Mouse (Mus musculus) lung, embryonic 15.5 days (tissue): ENCODE data around the gene Nif3l1. TPM values are rescaled to one million over a fixed set of nuclear protein-coding genes. Genes with fewer than 3 reads are reported as not detected.

Source experiments
- ATAC-seq: fragments of 200-750 bp; cut with Nextera tagmentation; 2 replicates; pipeline ENCODE4 v1.8.0; 2017; ENCODE audit warnings: moderate number of reproducible peaks, borderline replicate concordance; ENCODE audit not compliant: low FRiP score, low TSS enrichment; ENCODE audit errors: extremely low read depth
- H3K27ac ChIP-seq: fragments of 300-500 bp; sonication (generic); 2 replicates; pipeline ENCODE4 v1.5.1; 2015; ENCODE audit warnings: moderate library complexity, mild to moderate bottlenecking, inconsistent platforms
- H3K27me3 ChIP-seq: fragments of 300-500 bp; sonication (generic); 2 replicates; pipeline ENCODE4 v1.6.1; 2015; ENCODE audit warnings: inconsistent platforms
- H3K36me3 ChIP-seq: fragments of 300-500 bp; sonication (generic); 2 replicates; pipeline ENCODE4 v1.6.1; 2015; ENCODE audit warnings: inconsistent platforms
- H3K4me1 ChIP-seq: fragments of 300-500 bp; sonication (generic); 2 replicates; pipeline ENCODE4 v1.6.1; 2015; ENCODE audit warnings: inconsistent platforms
- H3K4me2 ChIP-seq: fragments of 300-500 bp; sonication (generic); 2 replicates; pipeline ENCODE4 v1.6.1; 2015; ENCODE audit warnings: inconsistent platforms, mild to moderate bottlenecking, moderate library complexity
- H3K4me3 ChIP-seq: fragments of 300-500 bp; sonication (generic); 2 replicates; pipeline ENCODE4 v1.5.1; 2015; ENCODE audit warnings: mild to moderate bottlenecking, inconsistent platforms
- H3K9ac ChIP-seq: fragments of 300-500 bp; sonication (generic); 2 replicates; pipeline ENCODE4 v1.6.1; 2015; ENCODE audit warnings: inconsistent platforms
- H3K9me3 ChIP-seq: fragments of 300-500 bp; sonication (generic); 2 replicates; pipeline ENCODE4 v1.6.1; 2016; ENCODE audit warnings: inconsistent platforms
- WGBS: fragments of 180-500 bp; shearing (Covaris S2); methylation state at CpG from one replicate; pipeline ENCODE4 v1.1.7; 2015; 5-methylcytosine and 5-hydroxymethylcytosine counted together
- polyA plus RNA-seq: library from polyadenylated mRNA; unstranded; fragments of >200 nt; fragmentation: Nextera tagmentation; extraction: Ambion mirVana; gene quantifications from 2 replicates; pipeline ENCODE4 v1.2.1, GENCODE M21; 2015

Gene Nif3l1
- polyA plus RNA-seq, 1 experiment from 2014 or later: 40.4 TPM

DNA sequence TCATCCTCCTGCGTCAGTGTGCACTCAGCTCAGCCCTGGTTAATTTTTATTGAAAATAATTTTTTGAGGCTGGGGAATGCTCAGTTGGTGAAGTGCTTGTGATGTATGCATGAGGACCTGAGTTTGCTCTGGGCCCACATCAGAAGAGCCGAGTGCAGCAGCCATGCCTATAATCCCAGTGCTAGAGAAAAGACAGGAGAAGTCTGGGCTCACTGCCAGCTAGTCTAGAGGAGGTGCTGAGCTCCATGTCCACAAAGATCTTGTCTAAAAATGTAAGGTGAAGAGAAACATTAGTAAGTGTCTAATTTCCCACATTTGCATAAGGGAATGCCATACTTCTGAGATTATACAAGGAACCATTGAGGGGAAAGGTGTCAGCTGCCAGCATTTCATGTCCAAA, 13.9 kb downstream of the Nif3l1 start:
- no peak overlapping the region for H3K27ac ChIP-seq
- no peak overlapping the region for H3K4me2 ChIP-seq
- peaks cover 86% of the 10 kb centered on the region for H3K36me3 ChIP-seq
- no peak overlapping the region for H3K9ac ChIP-seq
- no peak for ATAC-seq
- 54% methylated on average over 2 of the region's 2 CpGs for WGBS
- H3K27me3 ChIP-seq: no peaks in the 10 kb centered on the region
- no peaks in the 10 kb centered on the region for H3K9me3 ChIP-seq
- no peak overlapping the region for H3K4me3 ChIP-seq
- H3K4me1 ChIP-seq: no peaks in the 10 kb centered on the region

DNA sequence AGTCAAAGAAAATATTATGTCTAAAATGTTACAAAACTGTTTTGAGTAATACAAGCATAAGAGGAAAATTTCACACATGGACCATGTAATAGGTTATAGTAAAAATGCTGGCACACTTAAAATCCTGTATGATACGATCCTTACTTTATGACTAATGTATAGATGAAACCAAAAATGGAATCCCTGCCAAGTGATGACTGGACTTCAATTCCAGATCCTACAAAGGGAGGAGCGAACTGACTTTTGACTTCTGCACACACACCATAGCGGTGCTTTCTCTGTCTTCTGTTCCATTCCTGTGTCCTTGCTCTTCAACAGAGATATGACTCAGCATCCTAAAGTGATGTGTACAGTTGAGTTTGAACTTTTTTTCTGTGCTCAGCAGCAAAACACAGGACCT, 15.6 kb downstream of the Nif3l1 start:
- 91% methylated on average over 3 of the region's 3 CpGs for WGBS
- H3K36me3 ChIP-seq: peaks cover 84% of the 10 kb centered on the region
- H3K4me2 ChIP-seq: no peak overlapping the region

DNA sequence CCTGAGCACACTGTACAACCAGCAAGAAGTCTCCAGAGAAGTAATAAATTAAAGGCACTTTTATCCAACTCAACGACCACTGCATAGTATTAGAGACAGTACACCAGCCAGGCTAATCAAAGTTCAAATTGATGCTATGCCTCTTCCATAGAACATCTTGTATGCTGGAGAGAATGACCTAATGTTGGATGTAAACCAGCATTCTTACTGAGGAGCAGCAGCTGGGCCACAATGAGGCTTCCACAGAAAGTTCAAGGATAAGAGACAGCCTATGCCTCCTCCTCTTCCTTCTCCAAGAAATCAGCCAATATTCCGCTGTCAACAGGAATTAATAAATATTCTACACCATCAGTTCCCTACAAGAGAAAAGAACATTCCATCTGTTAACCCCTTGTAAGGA, 19.0 kb downstream of the Nif3l1 start:
- Histone ChIP-seq H3K36me3 (peaks cover 75% of the 10 kb centered on the region), H3K9me3 (no peaks in the 10 kb centered on the region), H3K9ac (no peak overlapping the region), H3K4me3 (no peak overlapping the region), H3K4me1 (no peaks in the 10 kb centered on the region), H3K27ac (no peak overlapping the region), H3K4me2 (no peak overlapping the region), H3K27me3 (no peaks in the 10 kb centered on the region)
- no peak for ATAC-seq
- 70% methylated on average over 2 of the region's 2 CpGs for WGBS

More for the DNA sequence above, 15.6 kb downstream of the Nif3l1 start:
- no peak for ATAC-seq
- H3K27ac ChIP-seq: no peak overlapping the region
- H3K9ac ChIP-seq: no peak overlapping the region
- no peaks in the 10 kb centered on the region for H3K4me1 ChIP-seq
- H3K4me3 ChIP-seq: no peak overlapping the region
- no peaks in the 10 kb centered on the region for H3K9me3 ChIP-seq
- H3K27me3 ChIP-seq: no peaks in the 10 kb centered on the region

DNA sequence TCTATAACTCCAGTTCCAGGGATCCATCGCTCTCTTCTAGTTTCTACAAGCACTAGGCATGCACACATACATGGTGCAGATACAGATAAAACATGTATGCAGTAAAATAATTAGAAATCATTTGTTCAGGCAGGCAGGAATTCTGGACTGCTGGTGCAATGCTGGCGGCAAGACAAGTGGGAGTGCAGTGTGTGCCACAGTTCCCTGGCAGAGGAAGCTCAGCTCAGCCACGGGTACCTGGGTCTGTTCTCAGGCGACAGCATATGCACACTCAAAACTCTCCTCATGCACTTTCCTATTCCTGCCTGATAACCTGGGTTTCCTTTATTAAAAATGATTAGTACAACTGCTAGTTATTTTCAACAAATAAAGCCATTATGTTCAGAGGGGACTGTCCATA, 20.1 kb downstream of the Nif3l1 start:
- no peak for ATAC-seq
- no peak overlapping the region for H3K4me3 ChIP-seq
- no peaks in the 10 kb centered on the region for H3K4me1 ChIP-seq
- H3K27ac ChIP-seq: no peak overlapping the region
- no peak overlapping the region for H3K4me2 ChIP-seq
- H3K36me3 ChIP-seq: peaks cover 80% of the 10 kb centered on the region
- H3K9ac ChIP-seq: no peak overlapping the region
- no peaks in the 10 kb centered on the region for H3K9me3 ChIP-seq
- no peaks in the 10 kb centered on the region for H3K27me3 ChIP-seq
- 82% methylated on average over 4 of the region's 4 CpGs for WGBS

DNA sequence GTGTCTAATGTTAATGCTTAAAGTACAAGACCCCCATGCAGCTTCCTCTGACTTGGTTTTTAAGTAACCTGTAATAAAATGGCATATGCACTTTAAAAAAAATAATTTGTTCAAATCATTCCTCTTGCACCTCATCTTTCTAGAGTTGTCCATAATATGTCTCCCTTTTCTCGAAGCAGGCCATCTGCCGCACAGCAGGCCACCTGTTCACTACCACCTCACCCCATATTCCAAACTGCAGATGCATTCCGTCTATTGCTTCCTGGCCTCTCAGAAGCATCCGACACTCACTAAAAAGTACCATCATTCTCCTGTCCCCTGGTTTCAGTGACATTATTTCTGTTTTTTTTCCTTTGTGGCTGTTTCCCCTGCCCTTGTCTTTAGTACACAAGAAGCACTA, 20.6 kb downstream of the Nif3l1 start:
- no peak overlapping the region for H3K4me2 ChIP-seq
- H3K4me1 ChIP-seq: no peaks in the 10 kb centered on the region
- H3K4me3 ChIP-seq: no peak overlapping the region
- H3K27me3 ChIP-seq: no peaks in the 10 kb centered on the region
- no peaks in the 10 kb centered on the region for H3K9me3 ChIP-seq
- 95% methylated on average over 4 of the region's 4 CpGs for WGBS
- H3K27ac ChIP-seq: no peak overlapping the region
- peaks cover 77% of the 10 kb centered on the region for H3K36me3 ChIP-seq
- ATAC-seq: no peak
- H3K9ac ChIP-seq: no peak overlapping the region

DNA sequence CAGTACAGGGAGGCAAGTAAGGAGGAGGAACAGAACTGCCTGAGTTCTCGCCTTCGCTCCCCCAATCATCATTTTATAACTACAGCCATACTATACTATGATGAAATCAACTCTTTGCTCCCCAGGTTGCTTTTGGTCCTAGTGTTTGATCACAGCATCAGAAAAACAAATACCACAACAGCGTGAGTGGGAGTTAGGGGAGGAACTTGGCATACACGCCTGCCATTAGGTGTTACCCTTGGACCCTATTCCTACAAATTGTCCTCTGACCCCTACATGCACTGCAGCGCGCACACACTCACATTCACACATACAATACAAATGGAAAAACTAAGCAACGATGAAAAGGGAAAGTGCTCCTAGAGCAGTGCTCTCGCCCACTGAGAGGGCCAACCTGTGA, 30.7 kb downstream of the Nif3l1 start:
- Histone ChIP-seq H3K27ac (no peak overlapping the region), H3K36me3 (peaks cover 67% of the 10 kb centered on the region)

DNA sequence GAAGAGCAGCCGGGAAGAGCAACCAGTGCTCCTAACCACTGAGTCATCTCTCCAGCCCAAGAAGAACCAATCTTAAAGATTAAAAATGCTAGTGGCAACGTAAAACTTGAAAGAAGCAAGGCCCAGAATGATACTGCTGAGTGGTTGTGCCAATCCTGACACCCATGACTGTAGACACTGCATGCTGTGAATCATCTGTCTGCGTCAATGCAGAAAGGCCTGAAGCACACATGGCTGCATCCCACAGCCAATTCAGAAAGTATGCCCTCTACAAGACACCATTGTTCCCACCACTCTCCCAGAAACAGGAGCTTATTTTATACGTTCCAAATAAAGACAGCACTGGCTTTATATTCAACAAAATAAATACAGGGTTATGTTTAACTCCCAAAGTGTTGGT, 37.7 kb downstream of the Nif3l1 start:
- Histone ChIP-seq H3K9me3 (no peaks in the 10 kb centered on the region), H3K27me3 (no peaks in the 10 kb centered on the region), H3K27ac (no peak overlapping the region), H3K9ac (no peak overlapping the region), H3K4me2 (no peak overlapping the region), H3K4me1 (no peaks in the 10 kb centered on the region), H3K4me3 (no peak overlapping the region), H3K36me3 (peaks cover 58% of the 10 kb centered on the region)
- no peak for ATAC-seq
- WGBS: 90% methylated on average over 4 of the region's 4 CpGs

More for the DNA sequence above, 30.7 kb downstream of the Nif3l1 start:
- no peak overlapping the region for H3K4me3 ChIP-seq
- H3K9me3 ChIP-seq: no peaks in the 10 kb centered on the region
- H3K4me2 ChIP-seq: no peak overlapping the region
- 94% methylated on average over 8 of the region's 8 CpGs for WGBS
- no peak overlapping the region for H3K9ac ChIP-seq
- no peaks in the 10 kb centered on the region for H3K27me3 ChIP-seq
- H3K4me1 ChIP-seq: no peaks in the 10 kb centered on the region
- no peak for ATAC-seq

DNA sequence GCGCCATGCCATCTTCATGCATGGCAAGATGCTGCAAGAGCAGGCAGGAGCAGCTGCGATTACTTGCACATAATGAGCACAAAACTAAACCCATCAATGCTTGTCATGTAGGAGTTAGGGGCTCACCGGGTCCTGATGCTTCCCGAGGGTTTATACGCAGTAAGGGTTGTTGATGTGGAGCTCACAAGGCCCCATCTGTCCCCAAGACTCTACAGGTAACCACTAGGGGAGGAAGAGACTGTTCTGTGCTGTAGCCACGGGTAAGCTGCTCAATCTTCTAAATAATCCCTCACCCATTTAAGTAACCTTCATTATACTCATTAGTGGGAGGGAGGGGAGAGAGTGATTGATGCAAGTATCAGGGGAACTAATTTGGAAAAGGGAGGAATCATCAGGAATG, 50.7 kb downstream of the Nif3l1 start:
- Histone ChIP-seq H3K4me2 (no peak overlapping the region), H3K9ac (no peak overlapping the region), H3K27ac (no peak overlapping the region), H3K27me3 (no peaks in the 10 kb centered on the region), H3K9me3 (no peaks in the 10 kb centered on the region), H3K36me3 (peaks cover 72% of the 10 kb centered on the region), H3K4me3 (no peak overlapping the region), H3K4me1 (no peaks in the 10 kb centered on the region)
- WGBS: 93% methylated on average over 6 of the region's 6 CpGs
- no peak for ATAC-seq

DNA sequence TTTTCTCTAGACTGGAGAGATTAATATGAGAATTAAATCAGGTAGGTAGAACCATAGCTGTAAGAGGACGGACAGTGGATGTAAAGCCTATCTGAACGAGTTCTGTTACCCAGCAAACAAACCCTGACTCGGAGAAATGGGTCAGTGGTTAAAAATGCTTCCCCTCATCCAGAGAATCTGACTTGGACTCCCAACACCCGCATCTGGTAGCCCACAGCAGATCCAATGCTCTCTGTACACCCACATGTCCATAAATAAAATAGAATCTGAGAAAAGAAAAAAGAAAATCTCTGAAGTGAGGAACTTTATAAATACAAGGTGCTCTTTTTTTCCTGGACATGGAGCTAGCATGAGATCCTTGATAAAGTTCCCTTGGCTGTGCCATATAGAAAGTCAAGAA, 52.7 kb downstream of the Nif3l1 start:
- Histone ChIP-seq H3K36me3 (peaks cover 53% of the 10 kb centered on the region), H3K9ac (no peak overlapping the region), H3K27me3 (no peaks in the 10 kb centered on the region), H3K4me2 (no peak overlapping the region), H3K9me3 (no peaks in the 10 kb centered on the region), H3K4me1 (no peaks in the 10 kb centered on the region), H3K27ac (no peak overlapping the region), H3K4me3 (no peak overlapping the region)
- 83% methylated on average over 4 of the region's 4 CpGs for WGBS
- no peak for ATAC-seq

DNA sequence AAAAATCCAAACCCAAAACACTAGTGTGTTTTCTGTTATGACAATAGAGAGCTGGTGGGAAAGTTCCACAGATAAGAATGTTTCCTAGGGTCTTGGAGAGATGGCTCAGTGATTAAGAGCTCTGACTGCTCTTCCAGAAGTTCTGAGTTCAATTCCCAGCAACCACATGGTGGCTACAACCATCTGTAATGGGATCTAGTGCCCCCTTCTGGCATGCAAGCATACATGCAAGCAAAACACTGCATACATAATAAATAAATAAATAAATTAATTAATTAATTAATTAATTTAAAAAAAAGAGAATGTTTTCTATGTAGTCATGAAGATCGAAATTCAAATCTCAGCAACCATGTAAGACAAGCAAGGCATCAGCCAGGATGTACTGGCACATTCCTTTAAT, 53.8 kb downstream of the Nif3l1 start:
- peaks cover 49% of the 10 kb centered on the region for H3K36me3 ChIP-seq
- H3K9me3 ChIP-seq: no peaks in the 10 kb centered on the region
- H3K27me3 ChIP-seq: no peaks in the 10 kb centered on the region
- peaks cover 9% of the 10 kb centered on the region for H3K4me1 ChIP-seq
- H3K9ac ChIP-seq: no peak overlapping the region
- 98% methylated on average over 1 of the region's 1 CpGs for whole genome bisulfite sequencing
- no peak overlapping the region for H3K4me2 ChIP-seq
- no peak overlapping the region for H3K27ac ChIP-seq
- no peak for ATAC-seq
- H3K4me3 ChIP-seq: no peak overlapping the region

DNA sequence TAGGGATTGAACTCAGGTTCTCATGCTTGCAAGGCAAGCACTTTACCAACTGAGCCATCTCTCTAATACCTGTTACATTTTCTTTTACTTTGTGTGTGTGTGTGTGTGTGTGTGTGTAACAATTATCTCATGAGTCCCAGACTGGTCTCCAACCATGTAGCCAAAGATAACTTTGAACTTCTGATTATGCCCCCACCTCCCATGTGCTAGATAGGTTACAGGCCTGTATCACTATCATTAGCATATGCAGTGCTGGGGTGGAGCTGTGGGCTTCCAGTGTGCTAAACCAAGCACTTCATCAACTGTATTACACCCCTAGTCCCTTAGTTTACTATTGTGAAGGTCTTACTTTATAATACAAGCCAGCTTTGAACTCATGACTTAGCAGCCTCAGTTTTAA, 58.2 kb downstream of the Nif3l1 start:
- peak overlapping the region; percentile 79 for H3K4me2 ChIP-seq
- peaks cover 13% of the 10 kb centered on the region for H3K4me1 ChIP-seq
- ATAC-seq: no peak

DNA sequence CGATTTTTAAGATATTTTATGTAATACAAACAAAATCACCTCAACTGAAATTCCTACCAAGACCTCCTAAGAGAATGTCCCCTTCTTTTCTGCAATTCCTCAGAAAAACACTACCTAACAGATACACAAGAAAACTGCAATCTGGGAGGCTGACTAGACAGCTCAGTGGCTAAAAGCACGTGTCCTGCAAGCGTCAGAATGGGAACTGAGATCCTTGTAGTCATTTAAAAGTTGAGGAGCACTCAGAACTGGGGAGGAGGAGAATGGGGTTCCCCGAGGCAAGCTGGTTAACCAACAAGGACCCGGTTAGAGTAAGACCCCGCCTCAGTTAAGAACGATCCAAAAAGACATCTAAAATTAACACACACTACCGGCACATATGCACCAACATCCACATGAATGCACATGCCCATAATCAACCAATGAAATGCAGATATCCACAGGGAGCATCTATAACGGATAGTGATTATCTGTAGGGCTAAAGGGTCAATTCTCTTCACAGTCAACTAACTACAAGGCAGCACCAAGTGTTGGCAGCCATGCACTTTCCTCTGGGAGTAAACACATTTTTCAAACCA, 58.9 kb downstream of the Nif3l1 start:
- peak overlapping the region; percentile 81 for H3K27ac ChIP-seq
- peaks cover 30% of the 10 kb centered on the region for H3K36me3 ChIP-seq
- 18% methylated on average over 9 of the region's 9 CpGs for WGBS
- peak overlapping the region; percentile 79 for H3K4me2 ChIP-seq
- H3K9me3 ChIP-seq: peaks cover 26% of the 10 kb centered on the region; the same call in 1 of the 2 replicates
- H3K9ac ChIP-seq: peak overlapping the region; percentile 81
- H3K4me3 ChIP-seq: peak overlapping the region; percentile 89
- no peaks in the 10 kb centered on the region for H3K27me3 ChIP-seq
- H3K4me1 ChIP-seq: peaks cover 13% of the 10 kb centered on the region
- ATAC-seq: no peak

More for the DNA sequence above, 58.2 kb downstream of the Nif3l1 start:
- Histone ChIP-seq H3K4me3 (peak overlapping the region; percentile 89; the same call in 1 of the 2 replicates), H3K27ac (no peak overlapping the region), H3K9me3 (peaks cover 21% of the 10 kb centered on the region; the same call in 1 of the 2 replicates), H3K36me3 (peaks cover 34% of the 10 kb centered on the region), H3K27me3 (no peaks in the 10 kb centered on the region), H3K9ac (no peak overlapping the region)
